Mouse (Mus musculus): ENCODE results near the gene Nfic.

Gene Nfic

GRCm38 (mm10) chr10:81429605-81430061 lies 25.8 kb downstream of the Nfic start:
- peak; percentile 91 to 94 for DNase-seq

- peak; percentile 3 to 10 for DNase-seq
Measured at GRCm38 (mm10) chr10:81429092-81429491, 26.3 kb downstream of the Nfic start.

GRCm38 (mm10) chr10:81428507-81428870 lies 26.9 kb downstream of the Nfic start:
- peak in 1 of 2 experiments; percentile 1 for DNase-seq

GRCm38 (mm10) chr10:81427804-81428506 lies 27.5 kb downstream of the Nfic start:
- DNase-seq = peak; percentile 5 to 6

DNA sequence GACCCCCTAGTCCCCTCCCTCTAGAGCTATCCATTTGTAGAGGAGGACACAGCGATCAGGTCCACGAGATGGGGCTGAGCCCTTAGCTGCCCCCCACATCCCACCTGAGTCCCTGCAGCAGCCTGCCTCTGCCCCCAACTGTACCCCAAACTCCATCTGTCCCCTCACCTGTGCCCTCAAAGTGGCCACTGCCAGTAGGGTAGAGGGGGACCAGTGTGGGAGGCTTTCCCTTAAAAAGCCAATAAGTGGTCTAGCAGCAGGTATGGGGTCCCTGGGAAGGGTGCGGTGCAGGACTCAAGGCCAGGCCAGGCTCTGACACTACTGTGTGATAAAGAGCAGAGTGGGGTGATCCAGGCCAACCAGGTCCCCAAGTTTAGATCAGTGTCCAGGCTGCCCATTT lies 28.1 kb downstream of the Nfic start:
- DNase-seq = no peak

GRCm38 (mm10) chr10:81426897-81427296 lies 28.5 kb downstream of the Nfic start:
- DNase-seq = peak; percentile 78 to 83

DNA sequence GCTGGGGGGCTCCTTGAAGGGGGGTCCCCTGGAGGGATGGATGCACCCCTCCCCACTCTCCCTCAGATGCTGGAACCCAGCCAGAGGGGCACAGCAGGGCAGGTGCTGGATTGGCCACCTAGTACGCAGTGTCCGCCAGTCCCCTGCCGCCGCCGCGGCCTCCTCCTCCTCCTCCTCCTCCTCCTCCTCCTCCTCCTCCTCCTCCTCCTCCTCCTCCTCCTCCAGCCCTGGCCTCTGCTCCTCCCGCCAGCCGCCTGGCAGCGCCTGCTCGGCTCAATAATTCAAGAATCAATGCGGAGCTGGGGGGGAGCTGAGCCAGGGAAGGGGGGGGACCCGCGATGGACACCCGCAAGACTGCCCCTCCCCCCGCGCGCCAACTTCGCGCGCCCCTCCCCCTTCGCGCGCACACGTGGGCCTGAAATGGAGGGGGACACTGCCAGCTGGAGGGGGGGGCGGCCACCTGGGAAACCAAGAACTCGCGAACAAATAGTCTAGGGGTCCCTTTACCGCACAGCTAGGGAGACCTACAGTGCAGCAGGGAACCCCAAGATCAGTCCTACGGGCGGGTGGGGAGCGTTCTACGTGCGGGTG lies 29.3 kb downstream of the Nfic start:
- peak; percentile 53 to 59 for DNase-seq

GRCm38 (mm10) chr10:81425236-81425850 lies 30.1 kb downstream of the Nfic start:
- DNase-seq = peak; percentile 43 to 61

DNA sequence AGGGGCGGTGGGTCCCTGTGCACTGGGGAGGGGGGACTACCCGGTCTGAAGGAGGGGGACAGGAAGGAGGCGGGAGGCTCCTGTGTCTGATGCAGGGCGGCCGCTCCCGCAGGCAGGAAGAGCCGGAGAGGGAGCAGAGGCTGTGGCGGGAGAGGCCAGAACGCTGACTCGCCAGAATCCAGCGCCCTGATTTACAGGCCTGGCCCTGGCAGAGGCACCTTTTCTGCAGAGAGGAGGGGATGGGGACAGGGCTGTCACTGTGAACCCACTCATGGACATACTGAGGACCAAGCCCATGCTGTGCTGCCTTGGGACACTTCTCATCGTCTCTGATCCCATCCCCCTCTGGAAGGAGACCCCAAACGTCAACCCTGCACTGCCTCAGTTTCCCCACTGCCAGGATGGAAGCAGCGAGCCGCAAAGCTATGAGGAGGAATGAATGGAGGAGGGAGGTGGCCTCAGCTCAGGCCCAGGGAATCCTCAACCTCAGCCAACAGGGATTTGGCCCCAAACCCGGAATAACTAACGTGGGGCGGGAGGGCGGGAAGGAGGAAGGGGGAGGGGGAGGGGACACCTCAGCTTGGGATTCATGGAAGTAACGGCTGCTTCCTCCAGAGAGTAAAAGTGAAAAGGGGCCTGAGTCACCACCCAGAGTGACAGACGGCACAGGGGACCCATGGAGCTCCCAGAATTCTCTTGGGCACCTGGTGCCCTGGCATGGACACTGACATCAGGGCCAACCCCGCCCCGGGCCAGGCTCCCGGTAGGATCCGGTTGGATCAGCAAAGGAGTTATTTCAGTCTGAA lies 31.0 kb downstream of the Nfic start:
- peak; percentile 67 to 79 for DNase-seq

DNA sequence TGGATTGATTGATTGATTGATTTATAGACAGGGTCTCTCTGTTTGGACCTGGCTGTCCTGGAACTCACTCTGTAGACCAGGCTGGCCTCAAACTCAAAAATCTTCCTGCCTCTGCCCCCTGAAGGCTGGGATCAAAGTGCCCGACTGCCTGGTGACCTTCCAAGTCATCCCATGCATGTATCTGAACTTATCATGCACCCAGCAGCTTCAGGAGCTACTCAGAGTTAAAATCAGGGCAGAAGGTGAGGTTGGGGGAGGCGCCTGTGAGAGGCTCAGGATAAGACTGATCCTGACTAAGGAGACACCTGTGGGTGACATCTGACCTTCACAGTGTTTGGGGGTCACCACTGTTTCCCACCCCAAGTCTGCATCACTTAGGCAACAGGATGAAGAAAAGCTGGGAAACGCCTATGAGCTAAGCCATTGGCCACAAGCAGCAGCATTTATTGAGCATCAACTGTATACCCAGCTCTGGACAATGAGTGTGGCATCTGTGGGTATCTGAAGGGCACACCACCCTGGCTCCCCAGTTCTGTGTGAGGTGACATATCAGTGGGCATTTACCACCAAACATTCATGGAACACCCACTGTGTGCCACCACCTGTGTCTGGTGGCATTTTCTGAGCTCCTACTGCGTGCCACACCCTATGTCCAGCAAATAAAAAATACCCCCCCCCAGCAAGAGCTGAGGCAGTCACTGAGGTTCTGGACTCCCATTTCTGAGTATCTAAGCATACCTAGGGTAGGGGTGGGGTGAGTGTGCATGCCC lies 31.8 kb downstream of the Nfic start:
- peak; percentile 1 to 5 for DNase-seq

- DNase-seq = peak in 1 of 2 experiments; percentile 2
Measured at GRCm38 (mm10) chr10:81422661-81423217, 32.7 kb downstream of the Nfic start.

DNA sequence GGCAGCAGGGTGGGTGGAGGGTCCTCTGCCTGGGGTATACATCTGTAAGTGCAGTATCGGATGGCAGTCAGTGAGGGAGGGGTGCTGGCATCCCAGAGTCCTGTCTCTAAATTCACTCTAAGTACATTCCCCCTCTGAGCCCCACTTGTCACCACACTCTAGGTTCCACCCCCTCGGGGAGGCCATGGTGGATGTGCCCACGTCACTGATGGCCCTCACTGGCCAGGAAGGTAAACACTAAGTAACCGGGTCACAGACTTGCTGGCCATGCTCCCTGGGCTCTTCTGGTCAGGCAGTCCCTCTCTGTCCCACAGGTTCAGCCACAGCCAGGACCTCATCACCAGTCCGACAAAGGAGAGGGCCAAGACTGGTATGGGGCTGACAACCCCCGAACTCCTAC lies 33.2 kb downstream of the Nfic start:
- peak; percentile 3 to 5 for DNase-seq

GRCm38 (mm10) chr10:81421797-81422100 lies 33.7 kb downstream of the Nfic start:
- peak; percentile 1 to 8 for DNase-seq

DNA sequence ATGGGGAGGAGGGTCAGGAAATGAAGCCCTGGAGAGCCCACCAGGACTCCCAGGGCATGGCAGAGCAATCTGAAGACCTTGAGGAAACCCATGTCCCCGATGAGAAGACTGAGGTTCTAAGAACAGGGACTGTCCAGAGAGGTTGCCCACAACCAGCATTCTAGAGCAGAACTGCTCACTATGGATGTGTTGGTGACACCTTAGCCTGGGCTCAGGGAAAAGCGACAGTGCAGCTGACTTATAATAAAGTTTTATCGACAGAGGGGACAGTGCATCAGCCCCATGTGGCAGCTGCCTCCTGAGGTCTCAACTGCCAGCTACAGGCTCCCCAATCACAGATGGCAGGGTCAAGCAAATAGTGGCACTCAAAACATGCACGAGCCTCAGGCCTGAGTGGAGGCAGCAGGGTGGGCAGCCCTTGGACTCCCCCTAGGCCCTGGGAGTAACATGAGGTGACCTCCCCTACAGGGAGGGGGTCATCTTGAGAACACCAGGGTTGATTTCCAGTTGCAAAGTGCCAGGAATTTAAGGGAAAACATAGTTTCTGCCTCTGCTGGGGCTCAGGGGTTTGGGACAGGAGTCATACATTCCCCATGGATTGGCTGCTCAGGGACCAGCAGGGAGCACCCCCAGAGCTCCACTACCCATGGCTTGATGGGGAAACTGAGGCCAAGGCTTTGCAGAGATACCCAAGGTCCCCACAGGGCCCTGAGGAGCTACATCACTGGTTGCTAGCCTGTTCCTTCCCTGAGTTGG lies 34.2 kb downstream of the Nfic start:
- DNase-seq = peak in 1 of 2 experiments; percentile 2

- peak; percentile 3 to 11 for DNase-seq
Measured at GRCm38 (mm10) chr10:81420191-81420767, 35.2 kb downstream of the Nfic start.

DNA sequence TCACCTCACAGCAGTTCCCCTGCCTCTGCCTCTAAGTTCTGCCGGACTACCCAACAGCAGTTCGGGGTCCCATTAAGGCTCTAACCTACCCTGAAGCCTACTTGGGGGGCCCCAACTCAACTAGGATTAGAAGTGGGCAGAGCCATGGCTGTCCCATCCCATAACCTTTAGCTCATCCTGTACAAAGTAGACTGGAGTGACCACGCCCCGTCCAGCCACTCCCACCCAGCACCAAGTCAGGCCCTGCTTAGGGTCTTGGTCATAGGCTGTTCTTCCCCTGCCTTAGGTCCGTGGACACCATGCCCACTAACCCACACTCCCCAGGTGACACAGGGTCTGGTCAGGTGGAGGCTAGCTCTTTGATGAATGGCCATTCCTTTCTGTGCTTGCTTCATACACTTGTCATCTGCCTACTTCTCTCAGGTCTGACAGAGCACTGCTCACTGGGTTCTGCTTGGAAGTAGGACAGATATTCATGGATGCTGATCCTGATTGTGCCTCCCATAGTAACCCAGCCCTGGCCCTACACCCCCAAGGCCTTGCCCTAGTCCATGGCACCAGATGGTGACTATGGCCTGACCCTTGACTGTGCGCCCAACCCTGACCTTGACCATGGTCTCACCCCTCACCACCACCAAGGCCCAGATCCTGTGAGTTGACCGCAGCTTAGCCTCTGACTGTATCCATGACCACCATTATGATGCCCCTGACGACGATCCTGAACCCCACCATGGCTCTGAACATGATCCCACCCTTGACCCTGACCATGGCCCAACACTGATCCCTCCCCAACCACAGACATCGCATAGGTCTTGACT lies 36.1 kb downstream of the Nfic start:
- DNase-seq = peak in 1 of 2 experiments; percentile 1

GRCm38 (mm10) chr10:81418216-81419070 lies 37.0 kb downstream of the Nfic start:
- peak; percentile 0 to 6 for DNase-seq

DNA sequence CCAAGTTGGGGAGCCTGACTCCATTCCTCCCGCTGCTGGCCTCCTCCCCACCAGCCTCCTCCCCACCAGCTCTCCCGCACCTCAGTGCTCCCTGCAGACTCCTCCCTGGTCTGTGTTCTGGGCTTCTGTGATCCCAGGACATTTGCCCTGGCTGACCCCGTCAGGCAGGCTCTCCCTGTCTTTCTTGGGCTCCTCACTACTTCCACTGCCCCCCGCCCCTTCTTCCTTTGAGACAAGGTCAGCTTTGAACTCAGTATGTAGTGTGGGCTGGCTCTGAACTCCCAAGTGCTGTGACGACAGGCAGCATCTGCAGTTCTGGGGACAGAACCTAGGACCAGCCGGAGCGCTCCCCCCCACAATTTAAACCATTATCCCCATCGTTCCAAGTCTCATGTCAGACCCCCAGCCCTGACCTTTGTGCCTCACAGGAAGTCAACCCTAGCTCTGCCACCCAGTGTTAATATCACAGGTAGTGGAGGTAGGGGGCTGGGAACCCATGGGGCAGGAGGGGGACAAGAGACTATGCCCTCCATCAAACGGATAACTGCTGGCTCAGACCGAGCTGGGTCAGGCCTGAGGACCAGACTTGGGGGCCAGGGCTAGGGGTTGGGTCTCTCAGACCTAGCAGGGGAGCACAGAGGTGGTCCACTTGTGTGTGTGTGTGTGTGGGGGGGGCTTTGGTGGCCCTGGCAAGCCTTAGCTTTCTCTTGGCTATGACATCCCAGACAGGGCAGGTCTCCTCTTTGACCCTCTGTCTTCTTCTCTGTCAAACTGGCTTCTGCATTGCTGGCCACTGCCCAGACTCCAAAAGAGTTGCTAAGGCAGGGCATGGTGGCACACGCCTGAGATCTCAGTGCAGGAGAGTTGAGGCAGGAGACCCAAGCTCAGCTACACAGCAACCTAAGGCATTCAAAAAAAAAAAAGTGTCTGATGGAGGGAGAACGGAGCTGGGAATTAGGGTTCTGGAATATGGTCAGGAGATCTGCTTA lies 37.9 kb downstream of the Nfic start:
- peak in 1 of 2 experiments; percentile 6 for DNase-seq

All from kidney, postnatal 4 days (tissue).